Mouse (Mus musculus) stomach, postnatal 0 days (tissue): Measurements from ENCODE around the gene Vmn1r225.

Experiments
- CTCF ChIP-seq: IDR thresholded peaks from 2 replicates; pipeline ENCODE4 v1.5.1; 2016; ENCODE audit warnings: antibody characterized with exemption, low read depth, mild to moderate bottlenecking, moderate library complexity
- EP300 ChIP-seq: optimal IDR thresholded peaks from 2 replicates; pipeline ENCODE3; 2016; ENCODE audit warnings: antibody characterized with exemption

DNA sequence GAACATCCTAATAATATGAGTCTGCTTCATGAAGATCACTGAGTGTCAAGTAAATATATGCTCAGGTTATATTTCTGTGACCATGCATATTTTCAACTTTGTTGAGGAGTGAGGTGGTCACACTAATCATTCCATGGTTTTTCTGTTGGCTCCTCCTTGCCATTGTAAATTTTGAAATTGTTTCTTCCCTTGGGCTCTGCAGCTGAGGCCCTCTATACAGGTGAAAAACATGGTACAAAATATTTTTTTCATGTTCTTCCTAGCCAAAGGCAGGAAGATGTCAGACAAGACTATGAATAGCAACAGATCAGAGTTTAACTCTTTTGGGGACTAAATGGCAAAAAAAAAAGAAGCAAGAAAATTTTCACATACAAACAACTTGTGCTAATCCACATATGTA lies 16.7 kb upstream of the Vmn1r225 start, which contains the start of gene Vmn2r108:
- TF ChIP-seq CTCF (no peak), EP300 (no peak)
